Mouse (Mus musculus) liver, adult 2 months (tissue): ENCODE measurements around the gene Cd6.

Experiments used
- CTCF ChIP-seq: fragments of 200-500 bp; IDR thresholded peaks from 2 replicates; pipeline ENCODE4 v1.5.1; 2011; ENCODE audit warnings: low read depth, low read length, control low read depth
- POLR2A ChIP-seq: fragments of 200-500 bp; IDR thresholded peaks from 2 replicates; pipeline ENCODE4 v1.6.1; 2011; ENCODE audit warnings: low read length, control low read depth; ENCODE audit not compliant: insufficient read depth; ENCODE audit errors: extremely low read depth

DNA sequence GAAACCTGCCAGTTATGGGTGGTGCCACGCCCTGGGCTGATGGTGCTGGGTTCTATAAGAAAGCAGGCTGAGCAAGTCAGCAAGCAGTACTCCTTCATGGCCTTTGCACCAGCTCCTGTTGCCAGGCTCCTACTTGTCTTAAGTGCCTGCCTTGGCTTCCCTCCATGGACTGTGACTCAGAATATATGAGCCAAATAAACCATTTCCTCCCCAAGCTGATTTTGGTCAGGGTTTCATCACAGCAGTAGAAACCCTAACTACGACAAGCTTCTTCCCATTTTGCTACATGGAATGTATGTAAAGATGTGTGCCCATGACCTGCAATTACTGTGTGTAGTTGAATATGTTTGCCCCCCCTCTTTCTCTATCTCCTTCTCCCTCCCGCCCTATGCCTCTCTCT, 3.8 kb upstream of the Cd6 start:
- TF ChIP-seq CTCF (no peak), POLR2A (no peak)
